Mouse (Mus musculus) adrenal gland, postnatal 36 days (tissue): ENCODE measurements around the gene Ggt1. TPM values are rescaled to one million over a fixed set of nuclear protein-coding genes. Genes with fewer than 3 reads are reported as not detected.
"Not testable (repeated sequence)": the region's sequence is repeated elsewhere in the genome, so short reads cannot be mapped to it uniquely, and the experiment has no call there.

Experiments used
- DNase-seq, 2 experiments: peaks; one replicate each; pipeline ENCODE4 v3.0.0; 2021; ENCODE audit warnings: mixed read lengths in 1 of 2
- total RNA-seq, 2 experiments: library from RNA; stranded (reverse); gene quantifications; 2 replicates each; pipeline ENCODE4 v1.2.3; 2021

Ggt1 gene
- total RNA-seq, 2 experiments from 2014 or later = not detected

DNA sequence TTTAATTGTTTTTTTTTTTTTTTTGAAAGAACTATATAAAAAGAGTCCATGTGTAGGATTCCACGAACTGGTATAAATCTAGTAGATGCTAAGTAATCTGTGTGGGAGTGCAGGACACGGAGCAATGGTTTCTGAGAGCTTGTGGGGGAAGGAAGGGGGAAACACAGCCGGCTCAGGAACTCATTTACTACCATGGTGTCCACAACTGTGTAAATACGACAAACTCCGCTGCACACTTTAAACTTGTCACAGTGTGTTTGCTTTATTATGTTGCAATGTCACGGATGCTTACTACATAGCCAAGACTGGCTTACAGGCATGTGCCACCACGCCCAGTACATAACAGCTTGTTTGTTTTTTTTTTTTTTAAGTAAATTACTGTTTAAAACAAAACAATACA, 11.5 kb upstream of the Ggt1 start:
- DNase-seq = no peak

DNA sequence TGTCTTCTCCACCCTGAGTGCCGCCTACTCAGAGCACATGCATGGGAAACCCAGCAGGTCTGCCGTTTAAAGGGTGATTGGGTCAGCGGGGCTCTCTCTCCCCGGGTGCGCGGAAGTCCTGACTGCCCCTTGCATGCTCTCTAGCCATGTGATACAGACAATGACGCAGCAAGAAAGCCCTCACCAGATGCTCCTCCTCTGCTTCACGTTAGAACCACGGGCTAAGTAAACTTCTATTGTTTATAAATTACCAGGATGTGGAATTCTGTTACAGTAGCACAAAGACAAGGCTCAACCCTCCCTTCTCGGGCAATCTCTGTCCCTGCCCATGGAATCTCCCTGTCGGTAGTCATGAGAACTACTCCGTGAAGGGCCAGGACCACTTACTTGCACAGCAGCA, 10.2 kb upstream of the Ggt1 start:
- no peak for DNase-seq

DNA sequence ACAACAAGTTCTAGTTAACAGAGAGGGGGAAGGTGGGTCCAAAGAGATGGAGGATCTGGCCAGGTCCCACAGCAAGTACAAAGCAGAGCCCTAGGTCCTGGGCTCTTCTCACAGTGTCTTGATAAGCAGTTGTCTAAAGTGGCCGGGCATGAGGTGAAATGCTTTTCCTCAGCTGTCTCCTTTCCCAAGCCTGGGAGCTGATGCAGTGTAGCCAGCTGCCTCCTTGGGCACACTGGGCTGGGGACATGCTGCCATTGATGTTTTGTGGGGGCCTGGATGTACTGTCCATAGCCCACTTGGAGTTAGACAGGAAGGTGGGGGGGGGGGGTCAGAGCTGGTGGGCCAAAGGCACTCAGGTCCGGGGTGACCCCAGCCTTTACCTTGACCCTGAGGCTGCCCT, 9.3 kb upstream of the Ggt1 start:
- DNase-seq = no peak

DNA sequence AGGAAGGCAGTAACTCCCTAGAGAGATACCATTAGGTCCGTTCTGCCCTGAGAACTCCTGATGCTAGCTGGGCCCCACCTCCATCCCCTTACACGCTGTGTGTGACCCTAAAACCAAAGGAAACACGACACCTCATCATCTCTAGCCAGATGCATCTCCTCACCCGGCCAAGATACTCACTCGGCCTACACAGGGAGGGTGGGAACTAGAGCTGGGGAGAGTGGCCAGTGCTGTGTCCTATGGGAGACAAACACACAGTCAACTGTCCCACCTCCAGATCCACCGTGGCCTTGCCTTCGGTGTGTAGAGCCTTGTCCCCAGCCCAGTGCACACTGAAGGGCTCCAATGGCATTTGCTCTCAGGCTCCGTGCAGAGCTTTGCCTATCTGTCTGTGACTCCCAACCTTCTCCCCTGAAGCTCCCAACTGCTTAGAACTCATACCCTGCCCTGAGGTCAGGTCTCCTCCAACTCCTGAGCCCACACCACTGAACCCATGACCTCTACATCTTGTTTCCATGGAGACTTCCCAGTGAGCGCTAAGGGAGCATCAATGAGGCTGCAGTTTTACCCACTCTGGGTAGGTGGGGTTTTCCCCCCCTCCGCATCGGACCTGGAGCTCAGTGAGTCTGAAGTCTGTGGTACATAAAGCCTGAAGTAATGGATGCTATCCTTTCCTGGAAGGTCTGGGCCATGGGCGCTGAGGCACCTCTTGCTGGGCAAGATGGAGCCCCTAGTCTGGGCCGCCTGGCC, 8.5 kb upstream of the Ggt1 start:
- DNase-seq = no peak

DNA sequence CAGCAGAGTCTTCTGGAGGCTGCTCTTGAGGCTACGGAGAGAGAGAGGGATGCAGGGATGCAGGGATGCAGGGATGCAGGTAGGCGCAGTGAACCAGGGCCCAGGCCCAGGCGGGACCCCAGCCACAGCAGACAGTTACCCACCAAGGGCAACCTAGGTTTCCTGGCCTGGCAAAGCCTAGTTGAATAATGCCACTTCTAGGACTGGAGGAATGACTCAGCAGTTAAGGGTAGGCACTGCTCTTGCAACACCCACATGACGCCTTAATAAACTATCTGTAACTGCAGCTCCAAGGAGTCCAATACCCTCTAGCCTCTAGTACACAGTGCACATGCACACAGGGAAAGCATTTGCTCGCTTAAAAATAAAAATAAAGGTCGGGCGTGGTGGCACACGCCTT, 7.3 kb upstream of the Ggt1 start:
- DNase-seq = no peak

DNA sequence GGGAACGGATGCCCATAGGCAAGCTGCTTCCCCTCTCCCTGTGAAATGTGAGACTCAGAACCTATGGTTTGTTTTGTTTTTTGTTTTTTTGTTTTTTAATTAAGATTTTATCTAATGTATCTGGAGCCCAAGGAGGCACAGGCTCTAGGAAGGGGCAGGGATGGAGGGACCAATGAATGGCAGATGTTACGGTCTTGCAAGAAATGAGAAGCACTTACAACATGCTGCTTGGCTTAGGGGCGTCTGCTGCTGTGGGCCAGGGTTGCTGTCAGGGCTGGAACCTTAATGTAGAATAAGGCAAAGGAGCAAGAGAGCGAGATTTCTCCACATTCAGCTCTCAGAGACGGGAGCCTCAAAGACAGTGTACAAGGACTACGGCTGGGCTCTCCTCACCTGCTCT, 5.8 kb upstream of the Ggt1 start:
- DNase-seq = no peak

DNA sequence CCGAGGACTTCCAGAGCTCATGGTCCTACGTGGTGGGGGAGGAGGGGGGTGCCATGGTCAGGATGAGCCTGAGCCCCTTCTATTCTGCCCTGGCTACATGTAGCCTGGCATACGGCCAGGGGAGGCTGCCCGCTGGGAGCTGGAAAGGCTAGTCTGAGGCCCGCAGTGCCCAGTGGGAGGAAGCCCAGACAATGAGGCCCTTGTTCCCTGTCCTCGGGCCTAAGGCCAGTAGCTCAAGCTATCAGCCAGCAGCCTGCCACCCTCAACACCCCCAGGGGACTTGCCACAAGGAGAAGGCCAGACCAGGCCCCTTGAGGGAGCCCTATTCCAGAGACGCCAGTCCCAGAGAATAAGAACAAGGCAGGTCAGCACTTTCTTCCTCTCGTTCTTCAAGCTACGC, 5.4 kb upstream of the Ggt1 start:
- DNase-seq = peak in 1 of 2 experiments; percentile 23

DNA sequence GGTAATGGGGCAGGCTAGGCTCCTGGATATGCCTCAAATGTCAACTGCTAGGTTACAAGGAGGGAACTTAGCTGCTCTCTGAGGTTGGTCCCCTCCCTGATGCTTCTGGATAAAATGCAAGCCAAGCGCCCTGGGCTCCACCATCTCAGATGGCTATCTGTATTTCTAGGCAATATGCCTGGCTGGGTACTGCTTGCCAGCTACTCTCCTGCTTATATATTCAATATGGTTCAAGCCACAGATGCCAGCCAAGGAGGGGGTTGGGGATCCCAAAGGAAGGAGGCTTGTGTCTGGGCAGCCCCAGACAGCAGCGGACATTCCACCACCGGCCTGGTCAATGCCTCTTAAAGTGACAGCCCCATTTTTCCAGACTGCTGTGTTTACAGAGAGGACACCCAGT, 2.9 kb upstream of the Ggt1 start:
- DNase-seq = no peak

DNA sequence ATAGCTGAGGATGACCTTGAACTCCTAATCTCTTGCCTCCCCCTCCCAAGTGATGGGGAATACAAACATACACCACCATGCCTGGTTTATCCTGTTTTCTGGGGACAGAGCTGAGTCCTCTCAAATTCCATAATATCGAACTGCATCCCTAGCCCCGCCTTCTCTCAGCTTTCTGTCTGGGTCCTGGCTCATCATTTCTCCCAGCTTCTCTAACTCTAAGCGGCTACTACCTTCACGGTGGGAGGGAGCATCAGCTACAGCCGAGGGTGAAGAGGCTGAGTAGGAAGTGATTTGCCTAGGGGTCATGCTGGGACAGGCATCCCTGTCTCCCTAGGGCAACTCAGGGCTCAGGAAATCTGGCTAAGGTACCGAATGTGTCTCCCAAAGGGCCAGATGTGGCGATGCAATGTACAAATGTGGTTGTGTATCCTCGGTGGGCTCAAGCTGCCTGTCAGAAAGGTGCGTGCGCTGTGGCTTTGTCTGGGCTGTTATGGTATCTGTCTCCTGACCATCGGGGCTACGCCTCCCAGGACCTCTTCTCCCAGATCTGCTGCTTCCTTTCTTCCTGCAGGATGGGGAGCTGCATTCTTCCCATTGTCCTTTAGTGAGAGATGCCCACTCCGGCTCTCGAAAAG, 2.2 kb upstream of the Ggt1 start:
- DNase-seq = no peak

DNA sequence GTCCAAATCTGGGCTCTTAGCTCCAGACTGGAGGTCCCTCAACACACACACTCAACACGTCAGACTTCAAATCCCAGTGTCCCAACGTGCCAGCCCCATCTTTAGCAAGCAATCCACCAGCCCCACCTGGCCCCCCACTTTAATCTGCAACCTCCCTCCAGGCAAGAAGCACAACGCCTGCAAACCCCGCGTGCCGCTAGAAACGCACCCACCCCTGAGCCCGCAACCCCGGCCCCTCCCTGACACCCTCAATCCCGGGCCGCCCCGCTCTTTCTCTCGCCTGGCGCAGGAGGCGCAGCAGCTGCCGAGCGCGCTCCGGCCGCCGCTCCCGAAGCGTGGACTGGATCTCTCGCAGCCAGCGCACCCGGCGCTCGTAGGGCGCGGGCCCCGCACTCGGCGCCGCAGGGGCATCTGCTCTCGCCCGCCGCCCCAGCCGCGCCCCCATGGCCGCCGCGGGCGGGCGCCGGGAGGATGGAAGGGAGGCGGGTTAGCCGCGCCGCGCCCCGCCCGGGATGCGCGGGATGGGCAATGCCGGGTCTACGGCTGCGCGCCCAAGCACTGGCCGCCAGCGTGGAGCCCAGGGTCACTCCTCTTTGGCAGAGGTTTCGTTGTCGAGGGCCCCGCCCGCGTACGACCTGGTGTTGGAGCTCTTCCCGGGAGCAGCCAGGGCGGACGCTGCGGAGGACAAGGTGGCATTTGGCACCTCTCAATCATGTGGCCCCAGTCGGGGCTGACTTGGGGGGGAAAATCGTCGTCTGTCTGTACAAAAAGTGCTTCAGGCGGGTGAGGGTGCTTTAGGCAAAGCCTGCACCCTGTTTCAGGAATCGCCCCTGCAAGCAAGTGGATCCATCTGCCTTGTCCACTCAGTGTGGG, 1.5 kb upstream of the Ggt1 start, which contains the start of gene Lrrc75b:
Gene Lrrc75b (minus strand): TSS at position 655 of the 873 bp plus-strand sequence.
- peak; percentile 75 to 77 for DNase-seq

DNA sequence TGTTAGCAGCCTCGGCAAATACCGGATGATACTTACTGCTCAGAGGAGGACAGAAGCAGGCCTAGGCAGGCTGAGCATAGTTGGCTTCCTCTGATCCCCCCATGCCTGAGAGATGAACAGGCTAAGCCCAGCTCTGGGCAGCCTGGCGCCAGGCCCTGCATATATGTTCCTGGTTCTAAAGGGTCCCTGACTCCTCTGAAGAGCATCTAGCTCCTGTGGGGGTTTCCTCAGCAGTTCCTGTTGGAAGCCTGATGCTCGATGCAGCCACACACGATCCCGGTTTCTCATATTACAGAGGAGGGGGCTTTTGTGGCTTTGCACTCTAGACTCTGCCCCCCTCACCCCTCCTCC, 880 bp upstream of the Ggt1 start:
- no peak for DNase-seq

DNA sequence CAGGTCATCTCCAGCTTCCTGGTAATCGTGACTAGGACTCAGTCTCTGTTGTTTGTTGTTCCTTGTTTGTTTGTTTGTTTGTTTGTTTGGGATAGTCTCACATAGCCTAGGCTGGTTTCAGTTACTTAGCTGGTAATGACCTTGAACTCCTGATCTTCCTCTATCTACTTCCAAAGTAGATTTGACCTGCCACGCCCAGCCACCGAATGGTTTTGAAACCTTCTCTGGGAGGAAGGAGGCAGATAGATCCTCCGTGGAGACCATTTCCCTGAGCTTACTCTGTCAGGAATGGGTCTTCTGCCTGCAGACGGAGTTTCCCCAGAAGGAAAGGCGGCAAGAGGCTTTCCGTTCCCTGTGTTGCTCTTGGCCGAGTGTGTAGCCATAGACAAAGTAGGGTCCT, 1.2 kb downstream of the Ggt1 start:
- DNase-seq = no peak

DNA sequence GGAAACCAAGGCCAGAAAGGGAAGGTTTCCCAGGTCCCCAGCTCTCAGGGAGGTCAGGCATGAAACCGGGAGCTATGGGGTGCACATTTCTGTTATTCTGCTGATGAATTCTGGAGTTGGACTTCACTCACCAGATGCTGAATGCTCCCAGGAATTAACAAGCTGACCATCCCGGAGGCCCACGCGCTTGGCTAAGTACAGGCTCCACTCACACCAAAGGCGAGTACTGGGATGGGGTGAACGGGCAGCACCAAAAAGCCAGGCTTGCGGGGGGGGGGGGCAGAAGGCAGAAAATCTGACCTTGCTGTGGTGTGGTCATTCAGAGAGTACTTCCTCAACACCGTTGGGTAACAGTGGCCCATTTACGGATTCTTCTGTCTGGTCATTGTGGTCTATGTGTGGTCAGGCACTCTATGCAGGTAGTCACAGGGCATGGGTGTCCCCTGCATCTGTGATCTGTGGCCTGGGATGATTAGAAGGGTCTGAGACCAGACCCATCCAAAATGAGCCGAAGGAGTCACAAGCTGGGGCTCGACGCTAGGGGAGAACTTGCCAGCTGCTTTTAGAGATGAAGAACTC, 3.4 kb downstream of the Ggt1 start:
- no peak for DNase-seq

DNA sequence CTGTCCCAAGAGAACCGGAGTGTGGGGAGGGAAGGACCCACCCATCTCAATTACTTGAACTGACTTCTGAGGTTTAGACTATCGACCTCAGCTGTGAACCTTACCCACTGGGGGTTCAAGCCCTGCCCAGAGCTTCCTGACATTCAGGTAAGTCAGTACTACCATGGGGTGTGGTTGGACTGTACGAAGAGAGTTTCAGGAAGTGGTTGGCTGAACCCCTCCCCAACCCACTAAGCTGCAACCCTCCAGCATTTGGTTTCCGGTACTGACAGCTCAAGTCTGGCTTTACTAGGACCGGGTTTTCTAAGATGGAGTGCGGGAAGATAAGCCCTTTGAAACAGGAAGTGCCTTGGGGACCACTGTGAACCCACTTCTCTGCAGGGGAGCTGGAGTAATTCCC, 4.0 kb downstream of the Ggt1 start:
- no peak for DNase-seq

DNA sequence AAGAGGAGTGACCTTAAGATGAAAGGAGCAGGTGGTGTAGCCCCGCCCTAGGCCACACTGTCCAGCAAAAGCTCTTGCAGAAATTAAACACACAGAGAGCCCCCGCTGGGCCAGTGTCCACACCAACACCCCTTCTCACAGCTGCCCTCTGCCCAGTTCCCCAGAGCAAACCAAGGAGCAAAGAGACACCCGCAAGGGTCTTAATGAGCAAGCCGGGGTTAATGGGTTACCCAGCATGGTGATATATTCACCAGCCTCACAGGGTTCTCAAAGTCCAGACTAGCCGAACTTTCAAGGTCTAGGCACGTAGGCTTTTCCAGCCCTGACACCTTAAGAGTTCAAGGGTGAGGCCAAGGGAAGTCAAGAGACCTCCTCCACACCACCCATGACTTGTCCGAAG, 4.5 kb downstream of the Ggt1 start:
- DNase-seq = no peak

DNA sequence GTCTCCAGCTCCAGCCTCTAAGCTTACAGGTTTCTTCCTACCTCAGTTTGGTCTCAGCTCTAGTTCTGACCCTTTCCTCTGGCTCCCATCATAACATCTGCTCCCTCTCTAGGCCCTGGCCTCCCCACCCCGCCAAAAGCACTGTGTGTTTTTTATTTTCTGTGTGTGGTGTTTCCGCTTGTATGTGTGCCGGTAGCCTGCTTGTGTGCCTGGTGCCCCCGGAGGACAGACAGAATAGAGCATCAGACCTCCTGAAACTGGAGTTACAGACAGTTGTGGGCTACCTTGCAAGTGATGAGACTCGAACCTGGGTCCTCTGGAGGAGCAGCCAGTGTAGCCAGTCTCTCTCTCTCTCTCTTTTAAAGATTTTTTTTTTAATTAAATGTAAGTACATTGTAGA, 4.9 kb downstream of the Ggt1 start:
- DNase-seq = no peak

DNA sequence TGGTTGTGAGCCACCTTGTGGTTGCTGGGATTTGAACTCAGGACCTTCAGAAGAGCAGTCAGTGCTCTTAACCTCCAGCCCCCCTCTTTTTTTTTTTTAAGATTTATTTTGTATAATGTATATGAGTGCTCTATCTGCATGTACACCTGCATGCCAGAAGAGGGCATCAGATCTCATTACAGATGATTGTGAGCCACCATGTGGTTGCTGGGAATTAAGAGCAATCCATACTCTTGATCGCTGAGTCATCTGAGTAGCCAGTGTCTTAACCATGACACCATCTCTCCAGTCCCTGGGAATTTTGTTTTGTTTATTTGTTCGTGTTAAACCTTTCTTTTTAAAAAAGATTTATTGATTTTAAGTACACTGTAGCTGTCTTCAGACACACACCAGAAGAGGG, 5.4 kb downstream of the Ggt1 start:
- not testable (repeated sequence) for DNase-seq

DNA sequence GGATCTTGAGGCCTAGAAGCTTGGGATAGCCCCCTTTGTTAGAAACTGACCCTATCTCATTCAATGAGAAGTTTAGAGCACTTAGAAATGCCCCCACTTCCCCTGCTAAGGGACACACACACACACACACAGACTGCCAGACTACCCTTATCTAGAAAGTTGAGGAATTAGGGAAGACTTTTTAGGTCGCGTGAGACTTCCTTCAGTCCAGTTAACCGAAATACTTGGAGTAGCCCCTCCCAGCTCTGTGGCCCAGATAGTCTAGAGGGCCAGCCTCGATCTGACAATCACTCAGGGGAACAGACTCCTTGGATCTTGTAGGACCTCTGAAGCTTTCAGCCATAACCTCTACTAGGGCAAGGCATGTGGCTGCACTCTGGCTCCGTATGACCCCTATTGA, 6.6 kb downstream of the Ggt1 start:
- no peak for DNase-seq

DNA sequence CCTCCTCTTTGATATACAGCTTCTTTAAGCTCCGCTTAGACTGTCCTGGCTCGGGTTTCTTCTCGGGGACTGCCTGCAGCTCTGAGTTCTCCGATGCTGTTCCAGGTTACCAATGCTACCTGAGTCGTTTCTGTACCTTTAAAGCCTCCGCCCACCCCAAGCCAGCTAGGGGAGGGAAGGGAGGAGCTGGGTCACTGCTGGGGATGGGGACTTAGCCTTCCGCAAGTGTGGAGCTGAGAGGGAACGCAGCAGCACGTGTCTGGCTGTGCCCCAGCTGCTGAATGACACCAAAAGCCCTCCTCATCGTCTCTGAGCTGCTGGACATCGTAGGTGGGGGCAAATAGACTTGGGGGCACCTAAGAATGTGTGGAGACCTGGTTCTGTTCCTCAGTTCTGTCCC, 7.0 kb downstream of the Ggt1 start:
- DNase-seq = no peak

DNA sequence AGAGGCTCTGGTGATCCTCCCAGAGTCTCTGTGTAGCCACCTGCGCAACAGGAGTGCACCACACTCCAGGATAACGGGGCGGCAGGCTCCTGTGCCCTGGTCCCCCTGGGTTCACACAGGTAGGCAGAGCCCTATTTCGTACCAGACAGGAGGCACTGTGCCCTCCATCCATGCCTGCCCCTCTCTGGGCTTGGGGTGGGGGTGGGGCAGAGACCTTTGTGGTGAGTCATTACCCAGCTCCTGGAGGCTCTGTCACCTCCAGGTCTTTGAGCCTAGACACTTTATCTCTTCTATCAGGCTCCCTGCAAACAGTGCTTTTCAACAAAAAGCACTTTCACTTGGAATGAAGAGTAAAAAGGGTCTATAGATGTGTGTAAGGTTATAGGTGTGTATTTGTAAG, 7.4 kb downstream of the Ggt1 start:
- DNase-seq = no peak

DNA sequence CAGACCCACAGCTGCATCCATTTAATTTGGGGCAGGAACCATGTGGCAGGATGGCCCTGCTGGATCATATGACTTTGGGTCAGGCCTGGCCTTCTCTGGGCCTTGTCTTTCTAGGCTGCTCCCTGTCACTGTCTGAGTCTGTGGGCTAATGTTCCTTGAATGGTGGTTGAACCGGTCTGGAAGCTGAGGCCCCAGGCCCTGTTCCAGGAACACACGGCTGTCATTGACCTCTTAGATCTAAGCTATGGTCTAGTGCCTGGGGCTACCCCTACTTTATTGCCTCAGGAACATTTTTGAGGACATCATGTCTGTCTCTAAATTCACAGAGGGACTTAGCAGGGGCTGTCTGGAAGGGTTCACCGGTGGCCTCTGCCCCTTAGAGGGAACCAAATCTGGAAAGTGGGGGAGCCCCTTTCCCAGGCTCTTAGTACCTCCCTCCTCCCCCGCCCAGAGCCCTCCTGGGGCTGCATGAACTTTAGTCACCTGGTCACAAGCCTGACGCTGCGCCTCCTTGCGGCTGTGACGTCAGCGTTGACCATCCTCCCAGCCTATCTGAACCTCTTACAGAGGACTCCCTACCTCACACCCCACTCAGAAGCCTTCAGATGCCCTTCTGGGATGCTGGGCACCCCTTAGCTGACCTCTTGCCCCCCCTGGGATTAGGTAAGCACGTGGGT, 9.7 kb downstream of the Ggt1 start:
- no peak for DNase-seq

DNA sequence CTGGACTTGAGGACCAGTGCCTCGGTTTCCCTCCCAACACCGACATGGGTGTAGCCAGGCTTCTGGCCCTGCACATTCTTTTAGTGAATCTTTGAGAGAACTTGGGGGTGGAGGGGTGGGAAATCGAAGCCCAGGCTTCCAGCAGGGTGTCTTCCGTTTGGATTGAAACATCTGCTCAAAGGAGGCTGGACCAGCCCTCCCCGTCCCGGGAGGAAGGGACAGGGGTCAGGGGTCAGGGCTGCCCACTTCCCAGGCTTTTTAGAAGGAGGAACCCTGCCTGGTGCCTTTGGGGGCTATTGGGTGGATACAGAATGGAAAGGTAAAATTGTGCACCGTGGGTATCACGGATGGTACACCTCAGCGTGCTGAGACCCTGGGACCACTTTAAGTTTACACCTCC, 10.5 kb downstream of the Ggt1 start:
- no peak for DNase-seq
